Mouse (Mus musculus): ENCODE measurements around the gene Hfe. TPM values are rescaled to one million over a fixed set of nuclear protein-coding genes. Genes with fewer than 3 reads are reported as not detected.
"Not testable (repeated sequence)": the region's sequence is repeated elsewhere in the genome, so short reads cannot be mapped to it uniquely, and the experiment has no call there.

Hfe gene
- polyA plus RNA-seq, 1 experiment: 13.8 TPM

DNA sequence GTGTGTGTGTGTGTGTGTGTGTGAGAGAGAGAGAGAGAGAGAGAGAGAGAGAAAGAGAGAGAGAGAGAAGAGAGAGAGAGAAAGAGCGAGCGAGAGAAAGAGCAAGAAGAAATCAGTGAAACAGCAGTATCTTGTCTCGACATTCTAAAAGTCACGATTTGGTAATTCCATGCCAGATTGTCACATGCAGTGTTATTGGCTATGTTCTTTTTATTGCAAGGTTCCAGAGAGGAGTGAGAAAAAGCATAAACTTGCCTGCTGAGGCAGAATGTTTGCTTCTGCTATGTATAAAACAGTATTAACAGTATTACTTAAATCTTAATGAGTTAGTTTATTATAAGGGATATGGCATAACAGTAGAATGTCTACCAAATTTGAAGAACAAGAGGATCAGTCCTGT, 24.7 kb downstream of the Hfe start:
- DNase-seq (ENCODE audit: low spot score): no peak

DNA sequence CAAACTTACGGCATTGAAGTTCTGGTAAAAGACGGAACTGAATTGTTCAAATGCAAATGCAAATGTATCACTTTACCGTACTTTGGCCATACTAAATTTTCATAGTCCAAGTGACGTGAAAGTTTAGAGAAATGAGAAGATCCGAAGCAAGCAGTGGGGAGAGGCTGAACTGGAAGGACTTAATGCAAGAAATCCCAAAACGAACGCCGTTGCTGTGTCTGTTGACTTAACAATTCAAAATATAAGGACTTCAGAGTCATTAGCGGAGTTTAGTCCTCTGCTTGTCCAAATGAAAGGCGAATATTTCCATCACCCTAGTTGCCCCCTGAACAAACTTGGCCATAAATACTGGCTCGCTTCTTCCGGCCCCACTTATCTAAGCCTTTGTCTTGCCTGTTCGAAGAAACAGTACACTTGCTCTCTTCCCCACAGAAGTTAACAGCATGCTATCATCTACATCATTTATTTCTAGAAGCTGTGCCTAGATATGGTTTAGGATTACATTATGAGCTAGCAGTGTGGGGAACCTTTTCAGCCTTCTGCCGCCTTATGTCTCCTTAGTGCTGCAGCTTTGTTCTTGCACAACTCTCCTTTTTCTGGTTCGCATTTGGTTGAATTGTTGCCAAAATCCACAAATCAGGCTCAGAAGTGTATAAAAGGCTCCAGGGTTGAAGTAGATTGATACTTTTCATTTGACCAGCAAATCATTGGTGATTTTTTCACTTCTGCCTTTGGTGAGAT, 25.4 kb downstream of the Hfe start:
- no peak for DNase-seq (ENCODE audit: low spot score)

DNA sequence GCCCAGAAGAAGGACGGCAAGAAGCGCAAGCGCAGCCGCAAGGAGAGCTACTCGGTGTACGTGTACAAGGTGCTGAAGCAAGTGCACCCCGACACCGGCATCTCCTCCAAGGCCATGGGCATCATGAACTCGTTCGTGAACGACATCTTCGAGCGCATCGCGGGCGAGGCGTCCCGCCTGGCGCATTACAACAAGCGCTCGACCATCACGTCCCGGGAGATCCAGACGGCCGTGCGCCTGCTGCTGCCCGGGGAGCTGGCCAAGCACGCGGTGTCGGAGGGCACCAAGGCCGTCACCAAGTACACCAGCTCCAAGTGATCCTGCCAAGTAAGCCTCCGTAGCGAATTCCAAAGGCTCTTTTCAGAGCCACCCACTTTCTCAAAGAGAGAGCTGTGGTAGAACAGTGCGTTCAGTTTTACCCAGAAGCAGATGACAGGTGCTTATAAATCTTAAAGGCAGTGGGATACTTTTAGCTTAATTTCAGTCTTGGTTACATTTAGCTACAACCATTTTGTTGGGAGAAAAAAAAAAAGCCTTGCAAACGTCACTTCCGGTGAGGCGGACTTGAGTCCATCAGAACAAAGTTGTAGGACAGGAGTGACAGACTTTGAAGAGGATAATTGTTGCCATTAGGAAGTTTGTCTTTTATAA, 26.2 kb downstream of the Hfe start:
- DNase-seq (ENCODE audit: low spot score): not testable (repeated sequence)

DNA sequence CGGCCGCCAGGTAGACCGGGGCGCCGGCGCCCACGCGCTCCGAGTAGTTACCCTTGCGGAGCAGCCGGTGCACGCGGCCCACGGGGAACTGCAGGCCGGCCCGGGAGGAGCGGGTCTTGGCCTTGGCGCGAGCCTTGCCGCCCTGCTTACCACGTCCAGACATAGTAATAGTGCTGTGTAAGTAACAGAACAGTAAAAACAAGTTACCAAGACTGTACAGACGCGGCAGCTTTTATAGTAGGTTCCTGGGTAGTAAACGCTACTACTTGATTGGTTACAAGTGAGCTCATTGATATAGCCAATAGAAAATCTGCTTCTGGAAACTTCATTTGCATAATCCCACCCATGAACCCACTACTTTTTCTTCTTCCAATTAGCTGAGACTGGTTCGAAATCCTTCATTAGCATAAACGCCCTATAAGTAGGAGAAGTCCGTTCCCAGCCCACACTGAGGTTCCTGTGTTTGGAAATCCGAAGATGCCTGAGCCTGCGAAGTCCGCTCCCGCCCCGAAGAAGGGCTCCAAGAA, 26.8 kb downstream of the Hfe start, which contains the start of the genes Hist1h2ac and Hist1h2bc:
Hist1h2ac (minus strand) TSS at position 194 of the 527 bp plus-strand sequence.
Hist1h2bc (plus strand) TSS at position 445 of the 527 bp plus-strand sequence.
- DNase-seq (ENCODE audit: low spot score): peak; percentile 61

DNA sequence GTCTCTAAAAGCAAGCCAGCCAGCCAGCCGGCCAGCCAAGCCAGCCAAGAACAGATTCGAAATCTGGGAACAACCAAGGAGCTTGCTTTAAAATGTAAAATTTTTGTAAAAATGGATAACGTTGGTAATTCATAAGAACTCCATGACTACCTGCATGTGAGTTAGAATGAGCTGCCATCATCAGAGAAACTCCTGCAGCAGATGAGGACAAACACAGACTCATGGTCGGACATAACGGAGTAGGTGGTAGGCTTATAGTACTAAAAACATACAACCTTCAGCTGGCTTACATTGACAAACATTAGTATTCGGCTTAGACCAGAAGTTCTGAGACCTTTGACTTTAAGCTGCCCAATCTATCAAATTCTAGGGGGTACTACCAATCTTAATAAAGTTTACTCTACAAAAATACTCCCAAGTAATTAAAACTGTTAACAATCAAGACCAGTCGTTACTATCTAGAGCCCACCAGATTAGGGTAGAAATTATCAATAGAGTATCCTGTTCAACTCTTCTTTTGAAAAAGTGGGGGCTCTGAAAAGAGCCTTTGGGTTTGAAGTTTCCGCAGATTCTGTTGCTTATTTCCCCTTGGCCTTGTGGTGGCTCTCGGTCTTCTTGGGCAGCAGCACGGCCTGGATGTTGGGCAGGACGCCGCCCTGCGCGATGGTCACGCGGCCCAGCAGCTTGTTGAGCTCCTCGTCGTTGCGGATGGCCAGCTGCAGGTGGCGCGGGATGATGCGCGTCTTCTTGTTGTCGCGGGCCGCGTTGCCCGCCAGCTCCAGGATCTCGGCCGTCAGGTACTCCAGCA, 27.5 kb downstream of the Hfe start:
- DNase-seq (ENCODE audit: low spot score): not testable (repeated sequence)

DNA sequence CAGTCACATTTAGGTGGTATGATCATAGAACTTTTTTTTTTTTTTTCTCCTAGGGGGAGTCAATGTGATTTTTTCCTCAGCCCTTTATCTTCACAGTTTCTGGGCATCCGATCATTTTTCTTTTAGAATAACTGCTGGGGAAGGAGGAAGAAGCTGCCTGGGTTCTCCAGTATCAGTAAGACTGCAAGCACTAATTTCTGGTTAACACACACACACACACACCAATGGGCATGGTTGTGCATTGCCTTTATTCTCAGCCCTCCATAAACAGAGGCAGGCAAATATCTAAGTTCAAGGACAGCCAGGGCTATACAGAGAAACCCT, 28.1 kb downstream of the Hfe start:
- no peak for DNase-seq (ENCODE audit: low spot score)

DNA sequence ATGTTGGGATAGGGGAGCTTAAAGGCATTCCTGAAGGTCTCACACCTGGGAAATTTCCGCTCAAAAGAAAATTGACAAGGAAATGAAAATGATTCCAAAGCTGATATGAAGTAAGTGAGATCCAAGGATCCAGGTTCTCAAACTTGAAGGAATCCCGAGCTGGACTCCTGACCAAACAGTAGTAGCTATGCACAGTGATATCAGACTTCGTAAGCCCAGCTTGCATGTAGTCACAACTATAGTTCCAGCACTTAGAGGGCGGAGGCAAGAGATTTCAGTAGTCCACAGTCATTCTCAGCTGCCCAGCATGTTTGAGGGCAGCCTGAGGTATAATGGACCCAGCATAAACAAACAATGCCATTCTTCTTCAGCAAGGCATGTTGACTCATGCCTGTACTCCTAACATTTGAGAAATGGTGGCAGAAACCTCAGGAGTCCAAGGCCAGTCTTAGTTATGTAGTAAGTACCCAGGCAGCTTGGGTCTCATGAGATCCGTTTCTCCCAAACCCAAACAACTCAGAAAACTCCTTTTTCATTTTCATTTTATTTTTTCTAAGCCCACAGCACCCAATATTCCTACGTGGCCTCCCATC, 28.6 kb downstream of the Hfe start:
- DNase-seq (ENCODE audit: low spot score): no peak

DNA sequence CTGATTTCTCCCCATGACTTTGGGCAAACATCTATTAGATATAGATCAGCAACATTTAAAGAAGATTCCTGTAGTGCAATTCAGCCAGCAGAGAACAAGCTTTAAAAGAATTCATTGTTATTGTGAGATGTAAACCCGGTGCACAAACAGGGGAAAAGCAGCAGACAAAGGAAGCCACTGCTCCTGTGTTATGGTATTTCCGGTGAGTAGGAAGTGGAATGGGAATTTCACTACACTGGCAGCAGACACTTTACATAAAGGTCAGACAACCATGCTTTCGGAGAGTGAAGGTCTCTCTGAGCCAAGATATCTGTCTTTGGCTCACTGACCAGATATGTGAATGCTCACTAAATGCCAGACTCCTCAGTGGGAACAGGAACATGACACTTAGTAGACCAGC, 48.1 kb downstream of the Hfe start:
- no peak for DNase-seq (ENCODE audit: low spot score)

DNA sequence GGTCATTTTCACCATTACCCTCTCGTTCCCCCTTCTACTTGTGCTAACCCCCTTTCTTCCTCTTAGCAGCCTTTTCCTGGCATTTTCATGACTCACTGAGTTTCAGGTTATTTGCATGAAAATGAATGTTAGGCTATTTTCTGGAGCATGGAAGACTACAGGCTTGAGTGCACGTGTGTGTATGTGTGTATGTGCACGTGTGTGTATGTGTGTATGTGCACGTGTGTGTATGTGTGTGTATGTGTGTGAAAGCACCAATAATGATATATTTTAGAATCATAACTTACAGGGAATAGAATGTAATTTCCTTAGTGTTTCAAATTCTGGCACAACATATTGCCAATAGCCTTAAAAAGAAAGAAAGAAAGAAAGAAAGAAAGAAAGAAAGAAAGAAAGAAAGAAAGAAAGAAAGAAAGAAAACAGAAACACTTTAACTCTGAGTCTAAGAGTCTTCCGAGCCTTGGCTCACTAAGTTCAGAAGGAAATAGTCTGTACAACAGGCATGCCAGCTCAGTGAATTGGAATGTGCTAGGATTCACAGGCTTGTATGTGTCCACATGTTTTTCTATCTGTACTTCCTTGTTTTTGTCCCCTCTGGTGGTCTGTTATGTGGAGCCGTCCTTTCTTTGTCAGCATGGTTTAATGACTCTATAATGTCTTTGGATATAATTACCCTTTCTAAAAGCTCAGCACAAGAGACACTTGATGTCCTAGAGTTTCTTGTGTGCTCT, 50.9 kb downstream of the Hfe start:
- no peak for DNase-seq (ENCODE audit: low spot score)

Other genes with a start within 250 kb of the Hfe start
- not detected in 2 replicates for gene Btn1a1, start 245.0 kb downstream of the Hfe start, polyA plus RNA-seq (2012; rRNA removed)
- 0.04 TPM in 1 of 2 replicates, not detected in the other for gene Btn2a2, start 222.0 kb downstream of the Hfe start, polyA plus RNA-seq (2012; rRNA removed)
- 27.8 and 30.5 TPM in 2 replicates for gene Hist1h4h, start 179.8 kb downstream of the Hfe start, polyA plus RNA-seq (2012; rRNA removed)
- 1.3 and 5.2 TPM in 2 replicates for gene Hist1h2af, start 176.9 kb downstream of the Hfe start, polyA plus RNA-seq (2012; rRNA removed)
- 0.40 and 0.90 TPM in 2 replicates for gene Hist1h3g, start 175.4 kb downstream of the Hfe start, polyA plus RNA-seq (2012; rRNA removed)
- 0.60 and 0.69 TPM in 2 replicates for gene Hist1h2bh, start 167.5 kb downstream of the Hfe start, polyA plus RNA-seq (2012; rRNA removed)
- 0.44 and 0.78 TPM in 2 replicates for gene Hist1h3f, start 166.8 kb downstream of the Hfe start, polyA plus RNA-seq (2012; rRNA removed)
- gene Hist1h4f, start 159.2 kb downstream of the Hfe start, polyA plus RNA-seq (2012; rRNA removed): 0.26 and 0.78 TPM in 2 replicates
- 0.62 and 0.90 TPM in 2 replicates for gene Hist1h1d, start 157.6 kb downstream of the Hfe start, polyA plus RNA-seq (2012; rRNA removed)
- gene Hist1h3e, start 148.5 kb downstream of the Hfe start, polyA plus RNA-seq (2012; rRNA removed): 0.83 and 1.6 TPM in 2 replicates
- 0.15 and 0.53 TPM in 2 replicates for gene Hist1h2ae, start 139.6 kb downstream of the Hfe start, polyA plus RNA-seq (2012; rRNA removed)
- 7.4 and 9.9 TPM in 2 replicates for gene Hist1h2bg, start 139.5 kb downstream of the Hfe start, polyA plus RNA-seq (2012; rRNA removed)
- 0.75 TPM in 1 of 2 replicates, not detected in the other for gene Hist1h2bf, start 136.7 kb downstream of the Hfe start, polyA plus RNA-seq (2012; rRNA removed)
- gene Hist1h2ad, start 136.5 kb downstream of the Hfe start, polyA plus RNA-seq (2012; rRNA removed): 1.6 and 1.9 TPM in 2 replicates
- 2.5 and 2.6 TPM in 2 replicates for gene Hist1h3d, start 135.1 kb downstream of the Hfe start, polyA plus RNA-seq (2012; rRNA removed)
- 0.47 and 3.4 TPM in 2 replicates for gene Hist1h4d, start 129.3 kb downstream of the Hfe start, polyA plus RNA-seq (2012; rRNA removed)
- gene Hist1h2be, start 89.7 kb downstream of the Hfe start, polyA plus RNA-seq (2012; rRNA removed): 2.6 and 3.4 TPM in 2 replicates
- gene Hist1h1e, start 88.3 kb downstream of the Hfe start, polyA plus RNA-seq (2012; rRNA removed): 1.1 and 2.4 TPM in 2 replicates
- gene Hist1h2ac, start 26.9 kb downstream of the Hfe start, polyA plus RNA-seq (2012; rRNA removed): 0.45 and 0.86 TPM in 2 replicates
- 193 and 203 TPM in 2 replicates for gene Hist1h2bc, start 26.7 kb downstream of the Hfe start, polyA plus RNA-seq (2012; rRNA removed)
- not detected in 2 replicates for gene Hist1h1t, start 15.0 kb downstream of the Hfe start, polyA plus RNA-seq (2012; rRNA removed)
- gene Hist1h4c, start 12.4 kb downstream of the Hfe start, polyA plus RNA-seq (2012; rRNA removed): 0.47 and 1.7 TPM in 2 replicates
- gene Hist1h1c, start 28.0 kb upstream of the Hfe start, polyA plus RNA-seq (2012; rRNA removed): 125 and 170 TPM in 2 replicates
- 0.48 and 0.84 TPM in 2 replicates for gene Hist1h3c, start 34.7 kb upstream of the Hfe start, polyA plus RNA-seq (2012; rRNA removed)
- gene Hist1h2bb, start 35.9 kb upstream of the Hfe start, polyA plus RNA-seq (2012; rRNA removed): 0.43 and 0.49 TPM in 2 replicates
- gene Hist1h2ab, start 40.3 kb upstream of the Hfe start, polyA plus RNA-seq (2012; rRNA removed): 0.60 TPM in 1 of 2 replicates, not detected in the other
- gene Hist1h3b, start 41.4 kb upstream of the Hfe start, polyA plus RNA-seq (2012; rRNA removed): 0.48 and 0.52 TPM in 2 replicates
- 0.75 and 0.94 TPM in 2 replicates for gene Hist1h4b, start 46.2 kb upstream of the Hfe start, polyA plus RNA-seq (2012; rRNA removed)
- gene Hist1h4a, start 50.4 kb upstream of the Hfe start, polyA plus RNA-seq (2012; rRNA removed): 0.48 and 1.2 TPM in 2 replicates
- 0.34 and 0.66 TPM in 2 replicates for gene Hist1h3a, start 51.5 kb upstream of the Hfe start, polyA plus RNA-seq (2012; rRNA removed)
- gene Hist1h1a, start 52.8 kb upstream of the Hfe start, polyA plus RNA-seq (2012; rRNA removed): not detected in 2 replicates
- gene Trim38, start 59.1 kb upstream of the Hfe start, polyA plus RNA-seq (2012; rRNA removed): 0.25 and 0.36 TPM in 2 replicates
- not detected in 2 replicates for gene Slc17a2, start 96.1 kb upstream of the Hfe start, polyA plus RNA-seq (2012; rRNA removed)
- gene Slc17a3, start 128.6 kb upstream of the Hfe start, polyA plus RNA-seq (2012; rRNA removed): not detected in 2 replicates
- gene Slc17a1, start 156.9 kb upstream of the Hfe start, polyA plus RNA-seq (2012; rRNA removed): not detected in 2 replicates
- gene Slc17a4, start 204.2 kb upstream of the Hfe start, polyA plus RNA-seq (2012; rRNA removed): 0.04 and 0.06 TPM in 2 replicates
- not detected in 2 replicates for gene Hist1h2ba, start 223.3 kb upstream of the Hfe start, polyA plus RNA-seq (2012; rRNA removed)
- gene Hist1h2aa, start 223.6 kb upstream of the Hfe start, polyA plus RNA-seq (2012; rRNA removed): not detected in 2 replicates